Mouse (Mus musculus): ENCODE data around the gene Pttg1ip. TPM values are rescaled to one million over a fixed set of nuclear protein-coding genes. Genes with fewer than 3 reads are reported as not detected.

The Pttg1ip gene
- polyA plus RNA-seq, 1 experiment from 2014 or later, result 135 TPM

- 83% methylated on average over 11 of the region's 11 CpGs for WGBS
- H3K27me3 ChIP-seq (replicated peaks; ENCODE audit: control insufficient read depth, insufficient read depth, low read length), result no peaks in the 10 kb centered on the region
- H3K27ac ChIP-seq (replicated peaks; ENCODE audit: low read depth, low read length), result no peak overlapping the region
- H3K9ac ChIP-seq (ENCODE audit: low read depth, low read length), result no peak overlapping the region
- no peaks in the 10 kb centered on the region for H3K4me1 ChIP-seq (ENCODE audit: control insufficient read depth, insufficient read depth, low read length)
- H3K36me3 ChIP-seq (ENCODE audit: control insufficient read depth, insufficient read depth, low read length), result no peaks in the 10 kb centered on the region
- DNase-seq (ENCODE audit: low spot score), result no peak
- no peak overlapping the region for H3K4me3 ChIP-seq (ENCODE audit: low read depth, low read length)
- no peak overlapping the region for H3K4me2 ChIP-seq (ENCODE audit: low read depth, low read length)
- no peak for ATAC-seq (ENCODE audit: low read depth)
- H3K9me3 ChIP-seq (ENCODE audit: control insufficient read depth, low read length), result no peaks in the 10 kb centered on the region
These were observed 21.4 kb upstream of the Pttg1ip start for GRCm38 (mm10) chr10:77560090-77560489.

DNA sequence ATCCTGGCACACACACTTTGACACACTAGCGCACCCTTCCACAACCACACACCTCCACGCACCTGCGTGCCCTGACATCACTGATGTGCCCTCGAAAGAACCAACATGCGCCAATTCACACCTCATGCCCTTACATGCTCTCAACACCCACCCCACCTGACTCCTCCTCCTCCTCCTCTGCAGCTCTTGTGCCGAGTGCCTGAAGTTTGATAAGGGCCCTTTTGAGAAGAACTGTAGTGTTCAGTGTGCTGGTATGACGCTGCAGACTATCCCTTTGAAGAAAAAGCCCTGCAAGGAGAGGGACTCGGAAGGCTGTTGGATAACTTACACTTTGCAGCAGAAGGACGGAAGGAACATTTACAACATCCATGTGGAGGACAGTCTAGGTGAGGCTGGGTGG, 20.7 kb upstream of the Pttg1ip start:
- whole genome bisulfite sequencing, result 87% methylated on average over 9 of the region's 9 CpGs
- Histone ChIP-seq H3K4me1 (ENCODE audit: control insufficient read depth, insufficient read depth, low read length) (no peaks in the 10 kb centered on the region), H3K9me3 (ENCODE audit: control insufficient read depth, low read length) (no peaks in the 10 kb centered on the region), H3K27ac (replicated peaks; ENCODE audit: low read depth, low read length) (no peak overlapping the region), H3K4me3 (ENCODE audit: low read depth, low read length) (no peak overlapping the region), H3K4me2 (ENCODE audit: low read depth, low read length) (no peak overlapping the region), H3K27me3 (replicated peaks; ENCODE audit: control insufficient read depth, insufficient read depth, low read length) (no peaks in the 10 kb centered on the region), H3K9ac (ENCODE audit: low read depth, low read length) (no peak overlapping the region), H3K36me3 (ENCODE audit: control insufficient read depth, insufficient read depth, low read length) (no peaks in the 10 kb centered on the region)
- ATAC-seq (ENCODE audit: low read depth) (no peak), DNase-seq (ENCODE audit: low spot score) (no peak)

GRCm38 (mm10) chr10:77561508-77561907, 20.0 kb upstream of the Pttg1ip start:
- no peak overlapping the region for H3K4me2 ChIP-seq (ENCODE audit: low read depth, low read length)
- H3K9ac ChIP-seq (ENCODE audit: low read depth, low read length), result no peak overlapping the region
- H3K27me3 ChIP-seq (replicated peaks; ENCODE audit: control insufficient read depth, insufficient read depth, low read length), result no peaks in the 10 kb centered on the region
- WGBS, result 75% methylated on average over 2 of the region's 2 CpGs
- H3K4me3 ChIP-seq (ENCODE audit: low read depth, low read length), result no peak overlapping the region
- H3K4me1 ChIP-seq (ENCODE audit: control insufficient read depth, insufficient read depth, low read length), result no peaks in the 10 kb centered on the region
- no peak overlapping the region for H3K27ac ChIP-seq (replicated peaks; ENCODE audit: low read depth, low read length)
- no peak for ATAC-seq (ENCODE audit: low read depth)
- DNase-seq (ENCODE audit: low spot score), result no peak
- H3K36me3 ChIP-seq (ENCODE audit: control insufficient read depth, insufficient read depth, low read length), result no peaks in the 10 kb centered on the region
- no peaks in the 10 kb centered on the region for H3K9me3 ChIP-seq (ENCODE audit: control insufficient read depth, low read length)

- H3K4me3 ChIP-seq (ENCODE audit: low read depth, low read length), result no peak overlapping the region
- WGBS, result 72% methylated on average over 8 of the region's 8 CpGs
- no peaks in the 10 kb centered on the region for H3K9me3 ChIP-seq (ENCODE audit: control insufficient read depth, low read length)
These were observed 16.5 kb upstream of the Pttg1ip start for GRCm38 (mm10) chr10:77565005-77565404.

GRCm38 (mm10) chr10:77566651-77567050, 14.9 kb upstream of the Pttg1ip start:
- no peak for ATAC-seq (ENCODE audit: low read depth)
- 23% methylated on average over 8 of the region's 8 CpGs for WGBS

More at GRCm38 (mm10) chr10:77565005-77565404, 16.5 kb upstream of the Pttg1ip start:
- Histone ChIP-seq H3K4me2 (ENCODE audit: low read depth, low read length) (no peak overlapping the region), H3K36me3 (ENCODE audit: control insufficient read depth, insufficient read depth, low read length) (no peaks in the 10 kb centered on the region), H3K9ac (ENCODE audit: low read depth, low read length) (no peak overlapping the region), H3K4me1 (ENCODE audit: control insufficient read depth, insufficient read depth, low read length) (no peaks in the 10 kb centered on the region), H3K27ac (replicated peaks; ENCODE audit: low read depth, low read length) (no peak overlapping the region), H3K27me3 (replicated peaks; ENCODE audit: control insufficient read depth, insufficient read depth, low read length) (no peaks in the 10 kb centered on the region)
- DNase-seq (ENCODE audit: low spot score) (no peak), ATAC-seq (ENCODE audit: low read depth) (no peak)

GRCm38 (mm10) chr10:77569481-77569880, 12.0 kb upstream of the Pttg1ip start:
- no peaks in the 10 kb centered on the region for H3K36me3 ChIP-seq (ENCODE audit: control insufficient read depth, insufficient read depth, low read length)
- H3K4me3 ChIP-seq (ENCODE audit: low read depth, low read length), result no peak overlapping the region
- H3K4me1 ChIP-seq (ENCODE audit: control insufficient read depth, insufficient read depth, low read length), result no peaks in the 10 kb centered on the region
- H3K27ac ChIP-seq (replicated peaks; ENCODE audit: low read depth, low read length), result no peak overlapping the region; the same call in 1 of the 2 replicates
- no peak overlapping the region for H3K4me2 ChIP-seq (ENCODE audit: low read depth, low read length)
- WGBS, result 38% methylated on average over 7 of the region's 7 CpGs
- DNase-seq (ENCODE audit: low spot score) (no peak), ATAC-seq (ENCODE audit: low read depth) (no peak)
- no peaks in the 10 kb centered on the region for H3K9me3 ChIP-seq (ENCODE audit: control insufficient read depth, low read length)
- H3K9ac ChIP-seq (ENCODE audit: low read depth, low read length), result no peak overlapping the region
- H3K27me3 ChIP-seq (replicated peaks; ENCODE audit: control insufficient read depth, insufficient read depth, low read length), result no peaks in the 10 kb centered on the region

More at GRCm38 (mm10) chr10:77566651-77567050, 14.9 kb upstream of the Pttg1ip start:
- H3K4me1 ChIP-seq (ENCODE audit: control insufficient read depth, insufficient read depth, low read length), result no peaks in the 10 kb centered on the region
- H3K4me2 ChIP-seq (ENCODE audit: low read depth, low read length), result no peak overlapping the region
- no peaks in the 10 kb centered on the region for H3K9me3 ChIP-seq (ENCODE audit: control insufficient read depth, low read length)
- no peak overlapping the region for H3K27ac ChIP-seq (replicated peaks; ENCODE audit: low read depth, low read length)
- H3K27me3 ChIP-seq (replicated peaks; ENCODE audit: control insufficient read depth, insufficient read depth, low read length), result no peaks in the 10 kb centered on the region
- H3K36me3 ChIP-seq (ENCODE audit: control insufficient read depth, insufficient read depth, low read length), result no peaks in the 10 kb centered on the region
- no peak overlapping the region for H3K9ac ChIP-seq (ENCODE audit: low read depth, low read length)
- peak; percentile 64 for DNase-seq (ENCODE audit: low spot score)
- H3K4me3 ChIP-seq (ENCODE audit: low read depth, low read length), result no peak overlapping the region

DNA sequence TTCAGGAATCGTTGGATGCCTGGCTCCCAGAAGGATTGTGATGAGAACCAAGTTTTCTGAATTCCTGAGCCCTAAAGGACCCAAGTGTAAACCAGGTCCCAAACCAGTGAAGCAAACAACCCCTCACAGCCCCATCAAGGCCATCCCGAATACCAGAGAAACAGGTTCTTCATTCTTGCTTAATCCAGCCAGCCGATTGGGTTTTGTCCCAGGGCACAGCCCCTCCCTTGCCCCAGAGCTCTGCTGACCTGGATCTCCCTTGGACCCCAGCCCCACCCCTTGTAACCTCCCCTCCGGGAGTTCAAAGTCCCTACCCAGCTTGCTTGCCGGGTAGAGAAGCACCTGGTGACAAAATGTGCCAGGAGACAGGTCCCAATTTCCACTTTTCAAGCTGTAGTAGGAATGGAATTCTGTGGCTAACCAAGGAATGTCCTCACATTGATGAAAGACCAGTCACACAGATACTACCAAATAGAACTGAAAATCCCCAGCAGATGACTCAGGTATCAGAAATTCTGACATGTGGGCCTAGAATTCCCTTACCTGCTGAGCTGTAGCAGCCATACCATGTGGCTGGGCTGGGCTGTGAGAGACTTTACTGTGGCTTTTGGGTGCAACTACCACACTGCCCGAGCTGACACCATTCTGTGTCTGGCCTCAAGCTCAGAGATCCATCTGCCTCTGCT, 11.4 kb upstream of the Pttg1ip start:
- Histone ChIP-seq H3K4me2 (ENCODE audit: low read depth, low read length) (no peak overlapping the region), H3K9ac (ENCODE audit: low read depth, low read length) (no peak overlapping the region), H3K36me3 (ENCODE audit: control insufficient read depth, insufficient read depth, low read length) (no peaks in the 10 kb centered on the region), H3K27ac (replicated peaks; ENCODE audit: low read depth, low read length) (no peak overlapping the region; the same call in 1 of the 2 replicates), H3K27me3 (replicated peaks; ENCODE audit: control insufficient read depth, insufficient read depth, low read length) (no peaks in the 10 kb centered on the region), H3K4me1 (ENCODE audit: control insufficient read depth, insufficient read depth, low read length) (no peaks in the 10 kb centered on the region), H3K4me3 (ENCODE audit: low read depth, low read length) (no peak overlapping the region), H3K9me3 (ENCODE audit: control insufficient read depth, low read length) (no peaks in the 10 kb centered on the region)
- 29% methylated on average over 6 of the region's 6 CpGs for WGBS
- ATAC-seq (ENCODE audit: low read depth) (peak; percentile 65; the same call in 1 of the 2 replicates), DNase-seq (ENCODE audit: low spot score) (peak; percentile 39)

DNA sequence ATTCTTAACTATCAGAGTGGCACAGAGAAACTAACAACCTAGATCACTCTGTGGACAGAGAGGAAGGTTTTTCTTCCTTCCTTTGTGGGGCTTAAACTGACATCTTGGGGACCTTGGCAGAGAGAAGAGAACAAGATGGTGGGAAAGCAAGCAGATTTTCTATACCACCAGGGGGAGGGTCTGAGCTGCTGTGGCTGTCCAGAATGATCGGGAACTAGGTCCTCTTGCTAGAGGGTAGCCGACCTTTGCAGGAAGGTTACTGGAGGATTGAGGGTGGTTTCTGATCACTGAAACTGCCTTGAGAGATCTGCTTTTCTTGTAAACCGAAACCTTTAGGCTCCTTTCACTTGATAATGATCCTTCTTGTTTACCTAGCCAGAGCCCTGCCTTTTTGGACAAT, 9.3 kb upstream of the Pttg1ip start:
- H3K9ac ChIP-seq (ENCODE audit: low read depth, low read length), result no peak overlapping the region
- H3K4me3 ChIP-seq (ENCODE audit: low read depth, low read length), result no peak overlapping the region
- H3K36me3 ChIP-seq (ENCODE audit: control insufficient read depth, insufficient read depth, low read length), result no peaks in the 10 kb centered on the region
- H3K9me3 ChIP-seq (ENCODE audit: control insufficient read depth, low read length), result no peaks in the 10 kb centered on the region
- DNase-seq (ENCODE audit: low spot score) (no peak), ATAC-seq (ENCODE audit: low read depth) (no peak)
- WGBS, result 19% methylated on average over 3 of the region's 3 CpGs
- H3K27me3 ChIP-seq (replicated peaks; ENCODE audit: control insufficient read depth, insufficient read depth, low read length), result no peaks in the 10 kb centered on the region
- no peak overlapping the region for H3K4me2 ChIP-seq (ENCODE audit: low read depth, low read length)
- H3K27ac ChIP-seq (replicated peaks; ENCODE audit: low read depth, low read length), result no peak overlapping the region
- H3K4me1 ChIP-seq (ENCODE audit: control insufficient read depth, insufficient read depth, low read length), result no peaks in the 10 kb centered on the region

GRCm38 (mm10) chr10:77573162-77573561, 8.4 kb upstream of the Pttg1ip start:
- Histone ChIP-seq H3K36me3 (ENCODE audit: control insufficient read depth, insufficient read depth, low read length) (no peaks in the 10 kb centered on the region), H3K4me1 (ENCODE audit: control insufficient read depth, insufficient read depth, low read length) (no peaks in the 10 kb centered on the region), H3K4me2 (ENCODE audit: low read depth, low read length) (no peak overlapping the region), H3K9ac (ENCODE audit: low read depth, low read length) (no peak overlapping the region), H3K4me3 (ENCODE audit: low read depth, low read length) (no peak overlapping the region), H3K27me3 (replicated peaks; ENCODE audit: control insufficient read depth, insufficient read depth, low read length) (no peaks in the 10 kb centered on the region), H3K27ac (replicated peaks; ENCODE audit: low read depth, low read length) (no peak overlapping the region), H3K9me3 (ENCODE audit: control insufficient read depth, low read length) (no peaks in the 10 kb centered on the region)
- ATAC-seq (ENCODE audit: low read depth) (no peak), DNase-seq (ENCODE audit: low spot score) (no peak)
- 68% methylated on average over 1 of the region's 1 CpGs for WGBS
